Mouse (Mus musculus) CH12.LX (cell line): ENCODE results near the gene Fam76b. TPM values are rescaled to one million over a fixed set of nuclear protein-coding genes. Genes with fewer than 3 reads are reported as not detected.

Experiments used
- DNase-seq: peaks from one replicate; pipeline ENCODE4 v3.0.0-alpha.2; 2013; ENCODE audit errors: extremely low read depth
- H3K27ac ChIP-seq: 2 replicates; pipeline ENCODE4 v1.5.1; 2012; ENCODE audit warnings: low read depth, mild to moderate bottlenecking, control low read depth, moderate library complexity; ENCODE audit not compliant: insufficient read depth
- H3K27me3 ChIP-seq: replicated peaks from 2 replicates; pipeline ENCODE3; 2012; ENCODE audit warnings: inconsistent platforms
- H3K36me3 ChIP-seq, 2 experiments: replicated peaks in 1 of 2; 2 replicates each; pipeline versions ENCODE3 to v1.6.1; 2012; ENCODE audit warnings: inconsistent platforms in 1 of 2, low read length in 1 of 2, mild to moderate bottlenecking in 1 of 2, mixed read lengths in 1 of 2, moderate library complexity in 1 of 2; ENCODE audit not compliant: control insufficient read depth in 1 of 2, insufficient read depth in 1 of 2
- H3K4me1 ChIP-seq, 2 experiments: 2 replicates each; pipeline ENCODE4 v1.6.1; 2012; ENCODE audit warnings: inconsistent platforms in 1 of 2, moderate library complexity in 1 of 2; ENCODE audit not compliant: insufficient read depth in 2 of 2, control insufficient read depth in 1 of 2
- H3K4me2 ChIP-seq: 2 replicates; pipeline ENCODE4 v1.6.1; 2012; ENCODE audit warnings: low read depth, mild to moderate bottlenecking, control low read depth; ENCODE audit not compliant: poor library complexity, insufficient read depth, severe bottlenecking
- H3K4me3 ChIP-seq, 3 experiments: fragments of 150-350 bp in 1 of 3; sonication (generic) in 1 of 3; replicated peaks in 1 of 3; 2 replicates each; pipeline versions ENCODE3 to v1.5.1; 2011 to 2012; ENCODE audit warnings: low read depth in 2 of 3, low read length in 2 of 3, mild to moderate bottlenecking in 2 of 3, moderate library complexity in 2 of 3, control low read depth in 1 of 3, improper control_type of control experiment in 1 of 3, inconsistent platforms in 1 of 3, mixed read lengths in 1 of 3; ENCODE audit not compliant: poor library complexity in 1 of 3
- H3K79me2 ChIP-seq: replicated peaks from 2 replicates; pipeline ENCODE4 v1.6.1; 2012; ENCODE audit warnings: mild to moderate bottlenecking, moderate library complexity; ENCODE audit not compliant: control insufficient read depth, poor library complexity, insufficient read depth, severe bottlenecking; ENCODE audit errors: extremely low read depth
- H3K9ac ChIP-seq: 2 replicates; pipeline ENCODE4 v1.6.1; 2012; ENCODE audit warnings: low read depth, mild to moderate bottlenecking, control low read depth, moderate library complexity; ENCODE audit not compliant: insufficient read depth
- H3K9me3 ChIP-seq: replicated peaks from 2 replicates; pipeline ENCODE3; 2012; ENCODE audit warnings: low read length, inconsistent platforms, mixed read lengths
- CHD1 ChIP-seq: IDR thresholded peaks from 2 replicates; pipeline ENCODE4 v1.6.1; 2012; ENCODE audit warnings: low read depth, low read length, improper control_type of control experiment, inconsistent platforms
- CHD2 ChIP-seq: IDR thresholded peaks from 2 replicates; pipeline ENCODE4 v1.6.1; 2011; ENCODE audit warnings: low read length, improper control_type of control experiment
- E2F4 ChIP-seq: IDR thresholded peaks from 2 replicates; pipeline ENCODE4 v1.6.1; 2011; ENCODE audit warnings: low read depth, low read length, improper control_type of control experiment; ENCODE audit not compliant: insufficient replicate concordance
- ELF1 ChIP-seq: IDR thresholded peaks from 2 replicates; pipeline ENCODE4 v1.6.1; 2014; ENCODE audit warnings: low read depth, mild to moderate bottlenecking, inconsistent platforms, low read length, improper control_type of control experiment
- ETS1 ChIP-seq: conservative IDR thresholded peaks from 2 replicates; pipeline ENCODE4 v1.6.1; 2012; ENCODE audit warnings: low read depth, mild to moderate bottlenecking, inconsistent platforms, low read length, improper control_type of control experiment, moderate library complexity
- JUN ChIP-seq: IDR thresholded peaks from 2 replicates; pipeline ENCODE4 v1.6.1; 2011; ENCODE audit warnings: low read depth, mild to moderate bottlenecking, low read length, improper control_type of control experiment, moderate library complexity; ENCODE audit not compliant: insufficient read depth
- JUND ChIP-seq: conservative IDR thresholded peaks from 2 replicates; pipeline ENCODE4 v1.6.1; 2011; ENCODE audit warnings: low read depth, low read length, improper control_type of control experiment
- KAT2A ChIP-seq: IDR thresholded peaks from 2 replicates; pipeline ENCODE4 v1.6.1; 2012; ENCODE audit warnings: low read length, improper control_type of control experiment, inconsistent platforms; ENCODE audit not compliant: insufficient replicate concordance
- MAX ChIP-seq: IDR thresholded peaks from 2 replicates; pipeline ENCODE4 v1.6.1; 2011; ENCODE audit warnings: low read length, improper control_type of control experiment
- MAZ ChIP-seq: IDR thresholded peaks from 2 replicates; pipeline ENCODE4 v1.6.1; 2012; ENCODE audit warnings: low read depth, mild to moderate bottlenecking, inconsistent platforms, low read length, improper control_type of control experiment, moderate library complexity
- MEF2A ChIP-seq: IDR thresholded peaks from 2 replicates; pipeline ENCODE4 v1.6.1; 2014; ENCODE audit warnings: low read depth, mild to moderate bottlenecking, inconsistent platforms, low read length, improper control_type of control experiment, borderline replicate concordance
- MXI1 ChIP-seq: IDR thresholded peaks from 2 replicates; pipeline ENCODE4 v1.6.1; 2011; ENCODE audit warnings: mild to moderate bottlenecking, low read depth, low read length, improper control_type of control experiment
- POLR2AphosphoS2 ChIP-seq: IDR thresholded peaks from 2 replicates; pipeline ENCODE4 v1.6.1; 2011; ENCODE audit warnings: low read depth, low read length, improper control_type of control experiment
- RAD21 ChIP-seq: IDR thresholded peaks from 2 replicates; pipeline ENCODE4 v1.6.1; 2011; ENCODE audit warnings: low read depth, mild to moderate bottlenecking, low read length, improper control_type of control experiment, moderate library complexity
- SIN3A ChIP-seq: IDR thresholded peaks from 2 replicates; pipeline ENCODE4 v1.6.1; 2012; ENCODE audit warnings: low read length, improper control_type of control experiment, inconsistent platforms
- TBP ChIP-seq: conservative IDR thresholded peaks from 2 replicates; pipeline ENCODE4 v1.6.1; 2011; ENCODE audit warnings: low read depth, low read length, improper control_type of control experiment
- ZMIZ1 ChIP-seq: IDR thresholded peaks from 2 replicates; pipeline ENCODE4 v1.6.1; 2012; ENCODE audit warnings: low read depth, mild to moderate bottlenecking, inconsistent platforms, low read length, improper control_type of control experiment
- ZNF384 ChIP-seq: IDR thresholded peaks from 2 replicates; pipeline ENCODE4 v1.6.1; 2012; ENCODE audit warnings: low read depth, low read length, improper control_type of control experiment, inconsistent platforms
- dilution Hi-C: fragments of 300-500 bp; cut with MboI; formaldehyde crosslinking; loops from 2 replicates; pipeline ENCODE4 v1.14.3; 2020; ENCODE audit warnings: low sequenced_read_pairs; ENCODE audit not compliant: extremely low pct_unique_long_range_greater_than_20kb, extremely low pct_ligation_motif_present
- in situ Hi-C: fragments of 300-500 bp; cut with MboI; formaldehyde crosslinking; loops from 3 replicates; pipeline ENCODE4 v1.14.3; 2019; ENCODE audit warnings: low sequenced_read_pairs, low pct_ligation_motif_present, low pct_unique_long_range_greater_than_20kb, mixed read lengths
- polyA plus RNA-seq: library from polyadenylated mRNA; unstranded; fragments of >175 nt; gene quantifications from 2 replicates; pipeline ENCODE4 v1.2.1, GENCODE M21; 2012; ENCODE audit warnings: low read depth; ENCODE audit not compliant: insufficient read length
- total RNA-seq, 2 experiments: library from RNA; depleted of rRNA; stranded (reverse); fragments of 300-350 nt in 1 of 2; fragments of >200 nt in 1 of 2; gene quantifications; 2 replicates each; pipeline ENCODE4 v1.2.3; 2012 to 2014

Gene Fam76b
- total and polyA plus RNA-seq, 3 experiments = 12.6 to 36.2 (median 31.7) TPM

- no peak for TF ChIP-seq CHD1
- no peak for TF ChIP-seq JUND
- TF ChIP-seq TBP = no peak
- TF ChIP-seq SIN3A = no peak
- no peak for TF ChIP-seq ETS1
- TF ChIP-seq MEF2A = no peak
- no peak for TF ChIP-seq POLR2AphosphoS2
- no peak for TF ChIP-seq E2F4
- no peak for TF ChIP-seq ZNF384
- TF ChIP-seq MXI1 = no peak
- peaks cover 0 to 49% of the 10 kb centered on the region in 2 experiments; a peak in 3 of 4 replicates for H3K4me1 ChIP-seq
- H3K9ac ChIP-seq = no peak overlapping the region
- in situ Hi-C loops = no loop called here
- H3K36me3 ChIP-seq = peaks cover 51 to 84% of the 10 kb centered on the region in 2 experiments
- no peak overlapping the region for H3K4me2 ChIP-seq
- no peak overlapping the region for H3K4me3 ChIP-seq
- peak; percentile 47 for DNase-seq
- dilution Hi-C loops = no loop called here
- no peak overlapping the region for H3K27ac ChIP-seq
- H3K27me3 ChIP-seq = no peaks in the 10 kb centered on the region
- no peaks in the 10 kb centered on the region for H3K9me3 ChIP-seq
- peaks cover 9% of the 10 kb centered on the region for H3K79me2 ChIP-seq
Observed at GRCm38 (mm10) chr9:13836726-13837125, 9.2 kb downstream of the Fam76b start.

GRCm38 (mm10) chr9:13847591-13847990 lies 20.1 kb downstream of the Fam76b start:
- H3K79me2 ChIP-seq = no peaks in the 10 kb centered on the region
- no peak overlapping the region for H3K4me3 ChIP-seq
- H3K4me1 ChIP-seq = no peaks in the 10 kb centered on the region; a peak in 1 of 4 replicates
- H3K27ac ChIP-seq = no peak overlapping the region
- peaks cover 13 to 54% of the 10 kb centered on the region in 2 experiments for H3K36me3 ChIP-seq
- in situ Hi-C loops = no loop called here
- no peaks in the 10 kb centered on the region for H3K9me3 ChIP-seq
- H3K4me2 ChIP-seq = no peak overlapping the region
- TF ChIP-seq CHD2 = no peak
- TF ChIP-seq MAX = no peak
- no peak for TF ChIP-seq MAZ
- no peak for TF ChIP-seq ZMIZ1
- no peak for TF ChIP-seq ELF1
- no peak for TF ChIP-seq CHD1
- no peak for TF ChIP-seq JUN
- TF ChIP-seq RAD21 = no peak
- TF ChIP-seq KAT2A = no peak
- TF ChIP-seq TBP = no peak
- TF ChIP-seq, all 38 proteins: peak for 0
- H3K27me3 ChIP-seq = no peaks in the 10 kb centered on the region
- dilution Hi-C loops = no loop called here
- no peak for DNase-seq
- H3K9ac ChIP-seq = no peak overlapping the region
